Mouse (Mus musculus) myocyte (in vitro differentiated cells): Measurements from ENCODE around the gene Fut2.

Experiments
- E2F4 ChIP-seq: IDR thresholded peaks from one replicate; pipeline ENCODE4 v1.6.1; 2011; ENCODE audit warnings: mild to moderate bottlenecking, control low read depth, moderate library complexity; ENCODE audit not compliant: insufficient read depth
- POLR2A ChIP-seq: IDR thresholded peaks from one replicate; pipeline ENCODE4 v1.6.1; 2011; ENCODE audit warnings: low read depth, mild to moderate bottlenecking, control low read depth, moderate library complexity; ENCODE audit not compliant: insufficient read length
- TCF3 ChIP-seq: IDR thresholded peaks from one replicate; pipeline ENCODE4 v1.6.1; 2011; ENCODE audit warnings: low read depth, control low read depth; ENCODE audit not compliant: insufficient read length

DNA sequence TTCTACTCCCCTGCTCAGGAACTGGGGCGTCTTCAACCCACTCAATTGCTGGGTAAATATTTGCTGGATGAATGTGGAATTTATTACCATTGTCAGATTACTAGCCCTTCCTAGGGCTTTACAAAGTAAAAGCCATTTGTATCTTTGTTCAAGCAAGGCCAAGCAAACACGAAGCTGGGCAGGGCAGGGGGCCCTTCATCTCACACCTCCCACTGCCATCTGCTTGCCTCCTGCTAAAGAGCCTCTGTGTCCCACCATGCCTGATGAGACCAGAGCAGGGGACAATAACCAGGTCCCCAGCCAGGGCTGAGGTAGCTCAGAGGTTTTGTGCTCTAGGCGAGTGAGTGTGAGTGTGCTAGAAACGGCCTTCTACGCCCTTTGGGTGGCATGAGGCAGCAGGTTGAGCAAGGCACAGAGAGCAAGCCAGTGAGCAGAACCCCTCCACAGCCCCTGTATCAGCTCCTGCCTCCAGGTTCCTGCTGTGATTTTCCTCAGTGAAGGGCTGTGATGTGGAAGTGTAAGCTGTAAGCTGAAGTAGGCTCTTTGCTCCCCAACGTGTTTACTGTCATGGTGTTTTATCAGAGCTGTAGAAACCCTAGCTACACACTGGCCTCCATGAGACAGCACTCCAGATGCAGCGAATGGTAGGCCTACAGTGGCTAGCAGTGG lies 11.6 kb upstream of the Fut2 start:
- no peak for TF ChIP-seq E2F4
- TF ChIP-seq TCF3: no peak
- TF ChIP-seq POLR2A: no peak
